In the genomic region with DNA sequence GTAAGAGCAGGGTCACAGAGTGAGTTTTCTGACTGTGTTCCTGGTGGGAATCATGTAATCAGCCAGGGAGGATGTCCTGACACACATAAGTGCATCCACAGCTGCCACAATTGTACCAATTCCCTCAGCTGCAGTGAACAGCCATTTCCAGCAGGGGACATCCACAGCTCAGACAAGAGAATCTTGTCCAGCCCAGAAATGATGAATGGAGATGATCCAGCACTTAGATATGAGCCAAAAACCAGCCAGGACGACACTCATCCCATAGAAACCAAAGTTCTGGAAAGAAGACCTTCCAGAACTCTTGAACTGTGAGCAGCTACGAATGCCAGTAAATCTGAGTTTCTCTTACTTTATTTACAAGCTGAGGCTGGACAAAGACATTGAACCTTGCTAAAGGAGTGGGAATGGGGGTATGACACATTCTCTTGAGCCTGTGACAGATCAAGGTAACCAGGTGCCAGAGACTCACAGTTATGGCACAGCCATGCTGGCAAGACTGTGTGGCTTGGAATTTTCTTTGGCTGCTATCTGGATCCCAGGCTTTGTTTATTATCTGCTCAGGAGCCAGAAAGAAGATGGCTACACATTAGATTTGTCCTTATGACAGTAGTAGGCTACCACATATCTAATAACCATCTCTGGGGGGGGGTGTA, we compare ENCODE assay signal across 8 mouse cellular contexts.
DNase-seq lines count a peak whose midpoint lies in the region.

No protein-coding gene starts in this region.

- DNase-seq in kidney, adult 9 months: peak; percentile 17
- DNase-seq in kidney, adult 11 months: no peak
- DNase-seq in cerebellum, adult 9-11 months: peak; percentile 16
- peak; percentile 41 to 45 for DNase-seq in frontal cortex, postnatal 25 days (ENCODE audit: low spot score in 2 of 2)
- DNase-seq in layer of hippocampus, adult 9-10 months (ENCODE audit: low spot score): peak; percentile 57
- peak; percentile 25 for DNase-seq in lung, postnatal 25 days (ENCODE audit: low spot score)
- DNase-seq in right cerebral cortex, postnatal 4 days: peak; percentile 41
- no peak for DNase-seq in MN1 (ENCODE audit: low spot score)

Comparison
In these comparisons a context has a peak if more than half of its experiments do, and no peak if none do; other contexts are left out.
1. DNase-seq: peak in kidney, adult 9 months (single experiment), cerebellum, adult 9-11 months (single experiment), frontal cortex, postnatal 25 days (2 of 2), layer of hippocampus, adult 9-10 months (single experiment), lung, postnatal 25 days (single experiment) and right cerebral cortex, postnatal 4 days (single experiment); none in kidney, adult 11 months (single experiment) and MN1 (single experiment).